Mouse (Mus musculus) heart, embryonic 15.5 days (tissue): ENCODE measurements around the gene Dlg2. TPM values are rescaled to one million over a fixed set of nuclear protein-coding genes. Genes with fewer than 3 reads are reported as not detected.

ENCODE experiments used
- ATAC-seq: fragments of 200-750 bp; cut with Nextera tagmentation; replicated peaks from 2 replicates; pipeline ENCODE4 v1.8.0; 2017; ENCODE audit warnings: low read depth, moderate TSS enrichment; ENCODE audit not compliant: insufficient number of reproducible peaks, insufficient read depth, low FRiP score
- H3K27ac ChIP-seq: fragments of 300-500 bp; sonication (generic); 2 replicates; pipeline ENCODE4 v1.5.1; 2015; ENCODE audit warnings: mild to moderate bottlenecking, inconsistent platforms
- H3K27me3 ChIP-seq: fragments of 300-500 bp; sonication (generic); 2 replicates; pipeline ENCODE4 v1.6.1; 2015; ENCODE audit warnings: inconsistent platforms
- H3K36me3 ChIP-seq: fragments of 300-500 bp; sonication (generic); 2 replicates; pipeline ENCODE4 v1.6.1; 2015; ENCODE audit warnings: mild to moderate bottlenecking, inconsistent platforms
- H3K4me1 ChIP-seq: fragments of 300-500 bp; sonication (generic); replicated peaks from 2 replicates; pipeline ENCODE4 v1.6.1; 2015; ENCODE audit warnings: inconsistent platforms
- H3K4me2 ChIP-seq: fragments of 300-500 bp; sonication (generic); 2 replicates; pipeline ENCODE4 v1.6.1; 2015; ENCODE audit warnings: inconsistent platforms, mild to moderate bottlenecking, moderate library complexity
- H3K4me3 ChIP-seq: fragments of 300-500 bp; sonication (generic); 2 replicates; pipeline ENCODE4 v1.5.1; 2015; ENCODE audit warnings: mild to moderate bottlenecking, inconsistent platforms
- H3K9ac ChIP-seq: fragments of 300-500 bp; sonication (generic); 2 replicates; pipeline ENCODE4 v1.6.1; 2015; ENCODE audit warnings: mild to moderate bottlenecking, inconsistent platforms
- H3K9me3 ChIP-seq: fragments of 300-500 bp; sonication (generic); replicated peaks from 2 replicates; pipeline ENCODE4 v1.6.1; 2016; ENCODE audit warnings: inconsistent platforms
- WGBS: fragments of 180-500 bp; shearing (Covaris S2); methylation state at CpG from one replicate; pipeline ENCODE4 v1.1.7; 2015; ENCODE audit warnings: mixed read lengths; 5-methylcytosine and 5-hydroxymethylcytosine counted together
- polyA plus RNA-seq: library from polyadenylated mRNA; unstranded; fragments of >200 nt; fragmentation: Nextera tagmentation; extraction: Ambion mirVana; gene quantifications from 2 replicates; pipeline ENCODE4 v1.2.1, GENCODE M21; 2015

Gene Dlg2
- polyA plus RNA-seq, 1 experiment from 2014 or later, result 6.3 TPM

GRCm38 (mm10) chr7:91218321-91218987, 742.0 kb downstream of the Dlg2 start:
- Histone ChIP-seq H3K4me3 (no peak overlapping the region), H3K27me3 (no peaks in the 10 kb centered on the region), H3K36me3 (no peaks in the 10 kb centered on the region), H3K4me1 (no peaks in the 10 kb centered on the region), H3K9me3 (no peaks in the 10 kb centered on the region), H3K9ac (no peak overlapping the region), H3K27ac (no peak overlapping the region), H3K4me2 (no peak overlapping the region)
- 56% methylated on average over 7 of the region's 7 CpGs for WGBS
- ATAC-seq, result no peak

GRCm38 (mm10) chr7:91226442-91226841, 750.0 kb downstream of the Dlg2 start:
- 0% methylated on average over 5 of the region's 5 CpGs for WGBS
- Histone ChIP-seq H3K27me3 (no peaks in the 10 kb centered on the region), H3K9ac (no peak overlapping the region), H3K27ac (no peak overlapping the region), H3K36me3 (no peaks in the 10 kb centered on the region), H3K9me3 (no peaks in the 10 kb centered on the region), H3K4me1 (no peaks in the 10 kb centered on the region), H3K4me3 (no peak overlapping the region), H3K4me2 (no peak overlapping the region)
- ATAC-seq, result no peak

- Histone ChIP-seq H3K4me1 (no peaks in the 10 kb centered on the region), H3K9me3 (no peaks in the 10 kb centered on the region), H3K36me3 (no peaks in the 10 kb centered on the region), H3K27me3 (no peaks in the 10 kb centered on the region), H3K4me2 (no peak overlapping the region), H3K27ac (no peak overlapping the region), H3K9ac (no peak overlapping the region), H3K4me3 (no peak overlapping the region)
- WGBS, result 66% methylated on average over 4 of the region's 4 CpGs
- no peak for ATAC-seq
Measured at GRCm38 (mm10) chr7:91241718-91242117, 765.2 kb downstream of the Dlg2 start.

GRCm38 (mm10) chr7:91261672-91262030, 785.2 kb downstream of the Dlg2 start:
- H3K9ac ChIP-seq, result no peak overlapping the region
- peak overlapping the region; percentile 40 for H3K4me3 ChIP-seq
- peaks cover 7% of the 10 kb centered on the region for H3K4me1 ChIP-seq
- H3K27me3 ChIP-seq, result peaks cover 14% of the 10 kb centered on the region
- no peak for ATAC-seq
- under 1% methylated on average over 5 of the region's 5 CpGs for WGBS
- no peaks in the 10 kb centered on the region for H3K9me3 ChIP-seq
- H3K36me3 ChIP-seq, result no peaks in the 10 kb centered on the region
- H3K4me2 ChIP-seq, result peak overlapping the region; percentile 76
- no peak overlapping the region for H3K27ac ChIP-seq

GRCm38 (mm10) chr7:91262031-91262951, 785.8 kb downstream of the Dlg2 start:
- H3K4me3 ChIP-seq, result peak overlapping the region; percentile 40
- no peaks in the 10 kb centered on the region for H3K36me3 ChIP-seq
- no peaks in the 10 kb centered on the region for H3K9me3 ChIP-seq
- peaks cover 14% of the 10 kb centered on the region for H3K27me3 ChIP-seq
- WGBS, result under 1% methylated on average over 34 of the region's 34 CpGs
- no peak for ATAC-seq
- H3K9ac ChIP-seq, result no peak overlapping the region
- peaks cover 7% of the 10 kb centered on the region for H3K4me1 ChIP-seq
- no peak overlapping the region for H3K27ac ChIP-seq
- peak overlapping the region; percentile 76 for H3K4me2 ChIP-seq

GRCm38 (mm10) chr7:91262998-91263397, 786.5 kb downstream of the Dlg2 start:
- no peaks in the 10 kb centered on the region for H3K9me3 ChIP-seq
- no peak overlapping the region for H3K9ac ChIP-seq
- H3K4me2 ChIP-seq, result peak overlapping the region; percentile 76
- no peaks in the 10 kb centered on the region for H3K36me3 ChIP-seq
- H3K4me1 ChIP-seq, result peaks cover 7% of the 10 kb centered on the region
- no peak for ATAC-seq
- H3K27ac ChIP-seq, result no peak overlapping the region
- peak overlapping the region; percentile 40 for H3K4me3 ChIP-seq
- H3K27me3 ChIP-seq, result peaks cover 14% of the 10 kb centered on the region
- 2% methylated on average over 9 of the region's 9 CpGs for WGBS

- 9% methylated on average over 1 of the region's 1 CpGs for WGBS
- Histone ChIP-seq H3K27me3 (peaks cover 12% of the 10 kb centered on the region), H3K4me3 (no peak overlapping the region), H3K27ac (no peak overlapping the region), H3K36me3 (no peaks in the 10 kb centered on the region), H3K4me2 (no peak overlapping the region), H3K9ac (no peak overlapping the region), H3K4me1 (no peaks in the 10 kb centered on the region; the same call in 1 of the 2 replicates), H3K9me3 (no peaks in the 10 kb centered on the region)
- no peak for ATAC-seq
Measured at GRCm38 (mm10) chr7:91267764-91268163, 791.3 kb downstream of the Dlg2 start.

- ATAC-seq, result no peak
- 86% methylated on average over 3 of the region's 3 CpGs for WGBS
Measured at GRCm38 (mm10) chr7:91284167-91284566, 807.7 kb downstream of the Dlg2 start.

GRCm38 (mm10) chr7:91288324-91288723, 811.9 kb downstream of the Dlg2 start:
- Histone ChIP-seq H3K9ac (no peak overlapping the region), H3K27ac (no peak overlapping the region), H3K4me2 (no peak overlapping the region), H3K4me1 (no peaks in the 10 kb centered on the region), H3K36me3 (no peaks in the 10 kb centered on the region), H3K27me3 (no peaks in the 10 kb centered on the region), H3K9me3 (no peaks in the 10 kb centered on the region), H3K4me3 (no peak overlapping the region)
- no peak for ATAC-seq
- WGBS, result 67% methylated on average over 3 of the region's 3 CpGs

More at GRCm38 (mm10) chr7:91284167-91284566, 807.7 kb downstream of the Dlg2 start:
- Histone ChIP-seq H3K27me3 (no peaks in the 10 kb centered on the region), H3K4me1 (no peaks in the 10 kb centered on the region), H3K27ac (no peak overlapping the region), H3K36me3 (no peaks in the 10 kb centered on the region), H3K4me2 (no peak overlapping the region), H3K4me3 (no peak overlapping the region), H3K9me3 (no peaks in the 10 kb centered on the region), H3K9ac (no peak overlapping the region)

GRCm38 (mm10) chr7:91296127-91296526, 819.7 kb downstream of the Dlg2 start:
- Histone ChIP-seq H3K9ac (no peak overlapping the region), H3K27ac (no peak overlapping the region), H3K36me3 (no peaks in the 10 kb centered on the region), H3K4me2 (no peak overlapping the region), H3K4me3 (no peak overlapping the region), H3K9me3 (no peaks in the 10 kb centered on the region), H3K27me3 (no peaks in the 10 kb centered on the region), H3K4me1 (no peaks in the 10 kb centered on the region)
- ATAC-seq, result no peak
- WGBS, result 62% methylated on average over 2 of the region's 2 CpGs

- Histone ChIP-seq H3K27ac (no peak overlapping the region), H3K4me3 (no peak overlapping the region), H3K27me3 (no peaks in the 10 kb centered on the region), H3K9me3 (no peaks in the 10 kb centered on the region), H3K9ac (no peak overlapping the region), H3K36me3 (no peaks in the 10 kb centered on the region), H3K4me2 (no peak overlapping the region), H3K4me1 (no peaks in the 10 kb centered on the region)
- 73% methylated on average over 5 of the region's 5 CpGs for WGBS
- no peak for ATAC-seq
Measured at GRCm38 (mm10) chr7:91311177-91311576, 834.7 kb downstream of the Dlg2 start.
